Mouse (Mus musculus): ENCODE measurements around the gene Khsrp. TPM values are rescaled to one million over a fixed set of nuclear protein-coding genes. Genes with fewer than 3 reads are reported as not detected.

The Khsrp gene
- total and polyA plus RNA-seq, 2 experiments from 2014 or later: 26.4 to 61.7 TPM

DNA sequence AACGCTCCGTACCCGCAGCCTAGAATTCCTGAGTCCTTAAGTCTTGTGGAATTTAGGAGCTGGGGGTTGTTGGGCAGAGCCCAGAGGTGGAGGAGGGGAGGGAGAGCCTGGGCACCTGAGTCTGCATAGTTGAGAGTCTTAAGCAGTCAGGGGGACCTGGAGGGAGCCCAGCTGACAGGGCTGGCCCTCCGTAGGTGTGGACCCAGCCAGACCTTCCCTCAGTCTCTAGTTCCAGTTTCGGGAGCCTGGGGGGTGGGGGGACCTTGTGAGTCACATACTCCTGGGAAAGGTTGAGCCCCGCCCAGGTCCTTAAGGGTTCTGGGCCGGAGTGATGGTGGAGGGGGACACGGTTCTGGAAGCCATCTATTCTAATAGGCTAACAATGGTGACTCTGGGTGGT is 31.7 kb upstream of the Khsrp start:
- H3K4me3 ChIP-seq (ENCODE audit: low read length): no peak overlapping the region
- H3K4me1 ChIP-seq (ENCODE audit: insufficient read depth, low read length): peaks cover 8% of the 10 kb centered on the region; the same call in 1 of the 2 replicates
- no peak overlapping the region for H3K4me2 ChIP-seq (ENCODE audit: low read depth, low read length)
- ATAC-seq: no peak
- H3K27me3 ChIP-seq (ENCODE audit: insufficient read depth, low read length): peaks cover 12% of the 10 kb centered on the region
- no peak overlapping the region for H3K9ac ChIP-seq (replicated peaks; ENCODE audit: low read length)
- 13% methylated on average over 8 of the region's 8 CpGs for WGBS
- DNase-seq (ENCODE audit: low spot score): no peak
- no peaks in the 10 kb centered on the region for H3K9me3 ChIP-seq (ENCODE audit: low read length)
- H3K36me3 ChIP-seq (ENCODE audit: insufficient read depth, low read length): no peaks in the 10 kb centered on the region
- no peak for TF ChIP-seq CTCF (IDR thresholded peaks at IDR 0.05; ENCODE audit: low read depth)
- no peak overlapping the region for H3K27ac ChIP-seq

DNA sequence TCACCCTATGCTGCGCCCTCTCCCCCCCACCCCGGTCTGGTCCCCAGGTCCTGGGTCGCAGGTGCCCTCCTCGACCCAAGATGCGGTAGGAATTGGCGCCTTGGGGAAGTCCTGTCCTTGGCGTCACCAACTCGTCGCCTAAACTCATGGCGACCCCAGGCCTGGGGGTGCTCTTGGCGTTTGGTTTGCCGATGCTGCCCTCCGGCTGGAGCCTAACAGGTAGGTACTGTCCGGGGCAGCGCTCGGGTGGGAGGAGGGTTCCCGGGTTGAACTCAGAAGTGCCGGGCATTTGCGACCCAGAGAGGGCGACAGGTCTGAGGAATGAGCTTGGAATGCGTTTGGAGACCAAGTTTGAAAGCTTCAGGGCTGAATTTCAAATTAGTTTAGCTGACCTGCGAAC is 31.2 kb upstream of the Khsrp start:
- Histone ChIP-seq H3K4me1 (ENCODE audit: insufficient read depth, low read length) (peaks cover 8% of the 10 kb centered on the region; the same call in 1 of the 2 replicates), H3K4me2 (ENCODE audit: low read depth, low read length) (peak overlapping the region; percentile 66), H3K27ac (no peak overlapping the region), H3K9me3 (ENCODE audit: low read length) (no peaks in the 10 kb centered on the region), H3K4me3 (ENCODE audit: low read length) (peak overlapping the region; percentile 35), H3K36me3 (ENCODE audit: insufficient read depth, low read length) (no peaks in the 10 kb centered on the region), H3K27me3 (ENCODE audit: insufficient read depth, low read length) (peaks cover 12% of the 10 kb centered on the region), H3K9ac (replicated peaks; ENCODE audit: low read length) (no peak overlapping the region)
- DNase-seq (ENCODE audit: low spot score) (no peak), ATAC-seq (no peak)
- TF ChIP-seq CTCF (IDR thresholded peaks at IDR 0.05; ENCODE audit: low read depth): no peak
- under 1% methylated on average over 21 of the region's 22 CpGs for WGBS

DNA sequence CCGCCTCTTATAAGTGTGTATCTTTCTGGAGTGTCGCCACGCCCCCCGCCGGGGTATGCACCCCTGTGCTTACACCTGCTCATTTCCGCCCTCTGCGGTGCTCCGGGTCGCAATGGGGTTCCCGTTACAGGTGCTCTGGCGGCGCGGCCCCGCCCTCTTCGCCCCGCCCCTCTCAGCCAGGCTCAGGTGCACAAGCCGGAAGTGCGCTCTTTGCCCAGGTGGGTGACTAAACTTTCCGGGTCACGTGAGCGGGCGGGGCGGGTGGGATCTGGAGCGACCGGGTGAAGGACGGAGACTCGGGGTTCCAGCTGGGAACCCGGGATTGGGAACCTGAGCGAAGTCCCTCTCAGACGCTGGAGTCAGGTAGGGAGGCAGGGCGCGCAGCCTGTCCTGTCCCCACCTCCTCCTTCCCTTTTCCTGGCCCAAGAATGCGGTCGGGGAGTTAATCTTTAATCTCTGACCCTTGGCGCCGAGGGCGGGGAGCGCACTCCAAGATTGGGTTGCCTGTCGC is 30.7 kb upstream of the Khsrp start:
- no peak for TF ChIP-seq CTCF (IDR thresholded peaks at IDR 0.05; ENCODE audit: low read depth)
- Histone ChIP-seq H3K4me2 (ENCODE audit: low read depth, low read length) (peak overlapping the region; percentile 66), H3K9ac (replicated peaks; ENCODE audit: low read length) (no peak overlapping the region), H3K36me3 (ENCODE audit: insufficient read depth, low read length) (no peaks in the 10 kb centered on the region), H3K4me1 (ENCODE audit: insufficient read depth, low read length) (peaks cover 8% of the 10 kb centered on the region; the same call in 1 of the 2 replicates), H3K27ac (no peak overlapping the region), H3K4me3 (ENCODE audit: low read length) (peak overlapping the region; percentile 35), H3K9me3 (ENCODE audit: low read length) (no peaks in the 10 kb centered on the region), H3K27me3 (ENCODE audit: insufficient read depth, low read length) (peaks cover 12% of the 10 kb centered on the region)
- ATAC-seq: no peak
- 1% methylated on average over 39 of the region's 39 CpGs for WGBS
- DNase-seq (ENCODE audit: low spot score): no peak

DNA sequence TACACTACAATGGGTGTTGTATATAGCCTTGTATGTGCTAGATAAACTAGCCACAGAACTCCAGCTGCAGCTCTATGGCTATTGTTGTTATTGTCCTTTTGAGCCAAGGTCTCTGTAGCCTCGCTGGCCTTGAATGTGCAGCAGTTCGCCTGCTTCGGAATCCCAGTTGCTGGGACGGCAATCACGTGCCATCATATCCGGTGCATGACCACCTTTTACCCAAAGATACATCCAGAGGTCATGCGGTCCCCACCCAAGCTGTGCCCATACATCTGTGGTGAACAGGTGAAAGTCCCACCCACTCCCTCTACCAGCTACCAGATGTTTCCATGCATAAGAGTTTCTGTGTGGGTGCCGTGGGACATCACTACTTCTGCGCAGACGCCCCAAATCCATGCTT is 29.7 kb upstream of the Khsrp start:
- peaks cover 5% of the 10 kb centered on the region; the same call in 1 of the 2 replicates for H3K36me3 ChIP-seq (ENCODE audit: insufficient read depth, low read length)
- no peak for TF ChIP-seq CTCF (IDR thresholded peaks at IDR 0.05; ENCODE audit: low read depth)
- ATAC-seq (no peak), DNase-seq (ENCODE audit: low spot score) (no peak)
- H3K27me3 ChIP-seq (ENCODE audit: insufficient read depth, low read length): peaks cover 12% of the 10 kb centered on the region
- H3K4me3 ChIP-seq (ENCODE audit: low read length): peak overlapping the region; percentile 91
- peaks cover 8% of the 10 kb centered on the region; the same call in 1 of the 2 replicates for H3K4me1 ChIP-seq (ENCODE audit: insufficient read depth, low read length)
- no peak overlapping the region for H3K9ac ChIP-seq (replicated peaks; ENCODE audit: low read length)
- H3K27ac ChIP-seq: no peak overlapping the region
- no peaks in the 10 kb centered on the region for H3K9me3 ChIP-seq (ENCODE audit: low read length)
- 42% methylated on average over 10 of the region's 10 CpGs for WGBS
- H3K4me2 ChIP-seq (ENCODE audit: low read depth, low read length): peak overlapping the region; percentile 66

DNA sequence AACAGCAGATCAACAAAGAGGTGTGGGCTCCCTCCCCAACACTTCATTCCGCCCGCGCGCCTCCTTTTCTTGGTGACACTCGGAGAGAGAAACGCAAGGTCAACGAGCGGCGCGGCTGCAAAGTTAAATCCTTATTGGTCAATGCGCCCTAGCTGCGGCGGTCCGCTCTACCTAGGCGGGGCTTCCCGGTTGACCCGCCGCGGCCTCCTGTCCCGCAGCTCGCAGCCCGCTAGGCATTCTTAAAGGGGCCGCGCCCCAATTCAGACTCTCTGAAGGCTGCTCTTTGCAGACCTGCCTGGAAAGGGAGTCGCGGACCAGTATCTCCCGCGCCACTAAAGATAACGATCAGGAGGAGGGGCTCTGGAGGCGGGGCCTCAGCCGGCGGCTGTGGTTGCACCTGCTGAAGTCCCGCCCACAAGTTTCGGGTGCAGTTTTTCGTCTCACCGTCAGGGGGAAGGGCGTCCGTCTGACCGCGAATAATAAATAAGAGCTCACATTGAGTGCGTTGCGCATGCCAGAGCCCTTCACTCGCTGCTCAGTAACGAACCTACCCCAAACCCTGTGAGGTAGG is 29.0 kb upstream of the Khsrp start:
- peak; percentile 84 for TF ChIP-seq CTCF (IDR thresholded peaks at IDR 0.05; ENCODE audit: low read depth)
- H3K4me1 ChIP-seq (ENCODE audit: insufficient read depth, low read length): peaks cover 8% of the 10 kb centered on the region; the same call in 1 of the 2 replicates
- peak overlapping the region; percentile 91 for H3K4me3 ChIP-seq (ENCODE audit: low read length)
- peak; percentile 99 for DNase-seq (ENCODE audit: low spot score)
- H3K9ac ChIP-seq (replicated peaks; ENCODE audit: low read length): peak overlapping the region; percentile 85; the same call in 1 of the 2 replicates
- WGBS: under 1% methylated on average over 44 of the region's 44 CpGs
- ATAC-seq: peak; percentile 94
- H3K27ac ChIP-seq: peak overlapping the region; percentile 87
- no peaks in the 10 kb centered on the region for H3K9me3 ChIP-seq (ENCODE audit: low read length)
- H3K4me2 ChIP-seq (ENCODE audit: low read depth, low read length): peak overlapping the region; percentile 66
- H3K27me3 ChIP-seq (ENCODE audit: insufficient read depth, low read length): peaks cover 12% of the 10 kb centered on the region
- peaks cover 7% of the 10 kb centered on the region; the same call in 1 of the 2 replicates for H3K36me3 ChIP-seq (ENCODE audit: insufficient read depth, low read length)

DNA sequence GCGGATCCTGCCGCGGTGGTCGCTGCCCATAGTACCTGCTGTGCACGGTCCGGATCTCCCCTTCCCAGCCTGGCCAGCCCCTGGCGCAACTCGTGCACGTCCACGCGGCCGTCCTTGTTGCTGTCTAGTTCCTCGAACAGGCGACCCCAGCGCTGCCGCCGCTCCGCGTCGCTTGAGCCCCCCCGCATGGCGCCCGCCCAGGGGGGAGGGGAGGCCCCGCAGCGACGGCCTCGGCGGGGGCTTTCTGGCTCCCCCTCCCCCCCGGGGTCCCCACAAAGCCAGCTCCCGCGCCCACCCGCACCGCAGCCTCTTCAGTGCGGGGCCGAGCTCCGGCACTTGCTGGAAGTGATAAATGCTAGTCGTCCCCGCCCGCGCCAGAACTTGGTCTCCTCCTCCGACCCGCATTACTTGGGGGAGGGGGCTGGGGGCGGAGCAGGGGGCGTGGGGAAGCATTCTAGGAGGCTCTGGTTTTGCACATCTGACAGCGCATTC is 28.2 kb upstream of the Khsrp start, which contains the start of gene Slc25a23:
Gene Slc25a23 (minus strand): TSS at position 378 of the 492 bp plus-strand sequence.
- peaks cover 8% of the 10 kb centered on the region; the same call in 1 of the 2 replicates for H3K4me1 ChIP-seq (ENCODE audit: insufficient read depth, low read length)
- H3K36me3 ChIP-seq (ENCODE audit: insufficient read depth, low read length): peaks cover 7% of the 10 kb centered on the region; the same call in 1 of the 2 replicates
- H3K27ac ChIP-seq: peak within 1 kb of the TSS; percentile 87
- H3K4me3 ChIP-seq (ENCODE audit: low read length): peak within 1 kb of the TSS; percentile 91
- H3K4me2 ChIP-seq (ENCODE audit: low read depth, low read length): peak within 1 kb of the TSS; percentile 66
- TF ChIP-seq CTCF (IDR thresholded peaks at IDR 0.05; ENCODE audit: low read depth): no peak
- peaks cover 12% of the 10 kb centered on the region for H3K27me3 ChIP-seq (ENCODE audit: insufficient read depth, low read length)
- peak within 1 kb of the TSS; percentile 85 for H3K9ac ChIP-seq (replicated peaks; ENCODE audit: low read length)
- DNase-seq (ENCODE audit: low spot score): peak; percentile 93
- 3% methylated on average over 42 of the region's 45 CpGs for WGBS
- ATAC-seq: peak; percentile 76
- H3K9me3 ChIP-seq (ENCODE audit: low read length): no peaks in the 10 kb centered on the region

Measured in hindbrain, postnatal 0 days (tissue).